Mouse (Mus musculus): ENCODE measurements around the gene Man1c1. TPM values are rescaled to one million over a fixed set of nuclear protein-coding genes. Genes with fewer than 3 reads are reported as not detected.

Man1c1 gene
- polyA plus RNA-seq, 1 experiment, result 2.5 TPM

- Histone ChIP-seq H3K4me1 (ENCODE audit: control insufficient read depth, insufficient read depth, insufficient read length, low read length) (peaks cover 33% of the 10 kb centered on the region), H3K4me3 (ENCODE audit: insufficient read depth, low read depth, low read length) (no peak overlapping the region), H3K27ac (replicated peaks; ENCODE audit: low read depth, low read length) (no peak overlapping the region)
Measured at GRCm38 (mm10) chr4:134673151-134673550, 30.9 kb downstream of the Man1c1 start.

- Histone ChIP-seq H3K27ac (replicated peaks; ENCODE audit: low read depth, low read length) (no peak overlapping the region), H3K4me3 (ENCODE audit: insufficient read depth, low read depth, low read length) (no peak overlapping the region), H3K4me1 (ENCODE audit: control insufficient read depth, insufficient read depth, insufficient read length, low read length) (peaks cover 33% of the 10 kb centered on the region)
Measured at GRCm38 (mm10) chr4:134672326-134672725, 31.8 kb downstream of the Man1c1 start.

GRCm38 (mm10) chr4:134671660-134672173, 32.4 kb downstream of the Man1c1 start:
- Histone ChIP-seq H3K27ac (replicated peaks; ENCODE audit: low read depth, low read length) (no peak overlapping the region), H3K4me3 (ENCODE audit: insufficient read depth, low read depth, low read length) (no peak overlapping the region), H3K4me1 (ENCODE audit: control insufficient read depth, insufficient read depth, insufficient read length, low read length) (peaks cover 29% of the 10 kb centered on the region)

GRCm38 (mm10) chr4:134669742-134670354, 34.2 kb downstream of the Man1c1 start:
- peaks cover 22% of the 10 kb centered on the region for H3K4me1 ChIP-seq (ENCODE audit: control insufficient read depth, insufficient read depth, insufficient read length, low read length)
- H3K4me3 ChIP-seq (ENCODE audit: insufficient read depth, low read depth, low read length), result no peak overlapping the region
- H3K27ac ChIP-seq (replicated peaks; ENCODE audit: low read depth, low read length), result no peak overlapping the region

GRCm38 (mm10) chr4:134668355-134669028, 35.6 kb downstream of the Man1c1 start:
- H3K4me1 ChIP-seq (ENCODE audit: control insufficient read depth, insufficient read depth, insufficient read length, low read length), result peaks cover 22% of the 10 kb centered on the region
- H3K27ac ChIP-seq (replicated peaks; ENCODE audit: low read depth, low read length), result no peak overlapping the region
- H3K4me3 ChIP-seq (ENCODE audit: insufficient read depth, low read depth, low read length), result no peak overlapping the region

GRCm38 (mm10) chr4:134666391-134666790, 37.7 kb downstream of the Man1c1 start:
- peak overlapping the region; percentile 38 for H3K4me3 ChIP-seq (ENCODE audit: insufficient read depth, low read depth, low read length)
- H3K27ac ChIP-seq (replicated peaks; ENCODE audit: low read depth, low read length), result no peak overlapping the region
- peaks cover 14% of the 10 kb centered on the region for H3K4me1 ChIP-seq (ENCODE audit: control insufficient read depth, insufficient read depth, insufficient read length, low read length)

GRCm38 (mm10) chr4:134663052-134663451, 41.0 kb downstream of the Man1c1 start:
- no peaks in the 10 kb centered on the region; the same call in 1 of the 2 replicates for H3K4me1 ChIP-seq (ENCODE audit: control insufficient read depth, insufficient read depth, insufficient read length, low read length)
- H3K4me3 ChIP-seq (ENCODE audit: insufficient read depth, low read depth, low read length), result no peak overlapping the region
- H3K27ac ChIP-seq (replicated peaks; ENCODE audit: low read depth, low read length), result no peak overlapping the region

GRCm38 (mm10) chr4:134660630-134661183, 43.4 kb downstream of the Man1c1 start:
- Histone ChIP-seq H3K27ac (replicated peaks; ENCODE audit: low read depth, low read length) (no peak overlapping the region), H3K4me3 (ENCODE audit: insufficient read depth, low read depth, low read length) (no peak overlapping the region), H3K4me1 (ENCODE audit: control insufficient read depth, insufficient read depth, insufficient read length, low read length) (no peaks in the 10 kb centered on the region; the same call in 1 of the 2 replicates)

- Histone ChIP-seq H3K4me1 (ENCODE audit: control insufficient read depth, insufficient read depth, insufficient read length, low read length) (no peaks in the 10 kb centered on the region), H3K4me3 (ENCODE audit: insufficient read depth, low read depth, low read length) (no peak overlapping the region), H3K27ac (replicated peaks; ENCODE audit: low read depth, low read length) (no peak overlapping the region)
Measured at GRCm38 (mm10) chr4:134659354-134660301, 44.5 kb downstream of the Man1c1 start.

- H3K27ac ChIP-seq (replicated peaks; ENCODE audit: low read depth, low read length), result no peak overlapping the region
- H3K4me1 ChIP-seq (ENCODE audit: control insufficient read depth, insufficient read depth, insufficient read length, low read length), result peaks cover 4% of the 10 kb centered on the region; the same call in 1 of the 2 replicates
- H3K4me3 ChIP-seq (ENCODE audit: insufficient read depth, low read depth, low read length), result no peak overlapping the region
Measured at GRCm38 (mm10) chr4:134657473-134657872, 46.6 kb downstream of the Man1c1 start.

- Histone ChIP-seq H3K27ac (replicated peaks; ENCODE audit: low read depth, low read length) (no peak overlapping the region), H3K4me3 (ENCODE audit: insufficient read depth, low read depth, low read length) (no peak overlapping the region), H3K4me1 (ENCODE audit: control insufficient read depth, insufficient read depth, insufficient read length, low read length) (peaks cover 8% of the 10 kb centered on the region)
Measured at GRCm38 (mm10) chr4:134654391-134654790, 49.7 kb downstream of the Man1c1 start.

GRCm38 (mm10) chr4:134652720-134653119, 51.4 kb downstream of the Man1c1 start:
- Histone ChIP-seq H3K27ac (replicated peaks; ENCODE audit: low read depth, low read length) (no peak overlapping the region; the same call in 1 of the 2 replicates), H3K4me3 (ENCODE audit: insufficient read depth, low read depth, low read length) (no peak overlapping the region), H3K4me1 (ENCODE audit: control insufficient read depth, insufficient read depth, insufficient read length, low read length) (peaks cover 8% of the 10 kb centered on the region)

- H3K4me1 ChIP-seq (ENCODE audit: control insufficient read depth, insufficient read depth, insufficient read length, low read length), result peaks cover 8% of the 10 kb centered on the region
- H3K27ac ChIP-seq (replicated peaks; ENCODE audit: low read depth, low read length), result no peak overlapping the region; the same call in 1 of the 2 replicates
- H3K4me3 ChIP-seq (ENCODE audit: insufficient read depth, low read depth, low read length), result no peak overlapping the region
Measured at GRCm38 (mm10) chr4:134652151-134652550, 51.9 kb downstream of the Man1c1 start.

- Histone ChIP-seq H3K27ac (replicated peaks; ENCODE audit: low read depth, low read length) (no peak overlapping the region), H3K4me1 (ENCODE audit: control insufficient read depth, insufficient read depth, insufficient read length, low read length) (peaks cover 8% of the 10 kb centered on the region), H3K4me3 (ENCODE audit: insufficient read depth, low read depth, low read length) (no peak overlapping the region)
Measured at GRCm38 (mm10) chr4:134651358-134651757, 52.7 kb downstream of the Man1c1 start.
